Mouse (Mus musculus) stomach, embryonic 16.5 days (tissue): ENCODE data around the gene Apoc1. TPM values are rescaled to one million over a fixed set of nuclear protein-coding genes. Genes with fewer than 3 reads are reported as not detected.

Source experiments
- ATAC-seq: fragments of 200-750 bp; cut with Nextera tagmentation; 2 replicates; pipeline ENCODE4 v1.8.0; 2017; ENCODE audit warnings: moderate number of reproducible peaks, moderate TSS enrichment; ENCODE audit not compliant: insufficient read depth, low FRiP score
- H3K27ac ChIP-seq: fragments of 300-500 bp; sonication (generic); 2 replicates; pipeline ENCODE4 v1.5.1; 2014; ENCODE audit warnings: low read length
- H3K27me3 ChIP-seq: fragments of 300-500 bp; sonication (generic); 2 replicates; pipeline ENCODE4 v1.6.1; 2014; ENCODE audit warnings: low read length, control low read depth, mixed read lengths; ENCODE audit not compliant: control insufficient read depth, insufficient read depth
- H3K36me3 ChIP-seq: fragments of 300-500 bp; sonication (generic); 2 replicates; pipeline ENCODE4 v1.6.1; 2014; ENCODE audit warnings: low read length; ENCODE audit not compliant: control insufficient read depth, insufficient read depth
- H3K4me1 ChIP-seq: fragments of 300-500 bp; sonication (generic); 2 replicates; pipeline ENCODE4 v1.6.1; 2014; ENCODE audit warnings: low read length, control low read depth, mixed read lengths; ENCODE audit not compliant: control insufficient read depth, insufficient read depth
- H3K4me2 ChIP-seq: fragments of 300-500 bp; sonication (generic); 2 replicates; pipeline ENCODE4 v1.6.1; 2014; ENCODE audit warnings: low read depth, low read length, mixed read lengths
- H3K4me3 ChIP-seq: fragments of 300-500 bp; sonication (generic); replicated peaks from 2 replicates; pipeline ENCODE4 v1.5.1; 2014; ENCODE audit warnings: mild to moderate bottlenecking, low read length
- H3K9ac ChIP-seq: fragments of 300-500 bp; sonication (generic); 2 replicates; pipeline ENCODE4 v1.6.1; 2014; ENCODE audit warnings: low read length
- H3K9me3 ChIP-seq: fragments of 300-500 bp; sonication (generic); replicated peaks from 2 replicates; pipeline ENCODE4 v1.6.1; 2016; ENCODE audit warnings: low read length, control low read depth; ENCODE audit not compliant: control insufficient read depth
- WGBS: fragments of 180-500 bp; shearing (Covaris S2); extraction: QIAGEN DNeasy Blood & Tissue Kit; methylation state at CpG from one replicate; pipeline ENCODE4 v1.1.7; 2014; 5-methylcytosine and 5-hydroxymethylcytosine counted together
- polyA plus RNA-seq: library from polyadenylated mRNA; unstranded; fragments of >200 nt; fragmentation: Nextera tagmentation; extraction: Ambion mirVana; gene quantifications from 2 replicates; pipeline ENCODE4 v1.2.1, GENCODE M21; 2015

Apoc1 gene
- polyA plus RNA-seq, 1 experiment from 2014 or later, result 53.4 TPM

DNA sequence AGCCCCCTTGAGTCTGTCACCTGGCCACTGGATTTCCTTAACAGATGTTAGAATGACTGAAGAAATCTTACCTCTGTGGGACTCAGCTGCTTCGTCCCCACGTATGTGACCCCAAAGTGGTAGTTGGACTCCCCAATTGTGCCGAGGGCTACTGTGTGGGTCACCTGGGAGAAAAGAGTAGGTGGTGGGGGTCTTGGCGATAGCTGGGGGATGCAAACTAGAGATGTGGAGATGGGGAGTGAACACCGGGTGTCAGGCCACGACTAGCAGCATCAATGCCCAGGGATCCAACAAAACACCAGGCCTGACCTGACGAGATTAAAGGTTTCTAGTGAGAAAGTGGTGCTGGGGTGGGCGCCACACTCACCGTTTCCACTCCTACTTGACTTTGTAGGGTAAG lies 21.1 kb upstream of the Apoc1 start:
- H3K4me3 ChIP-seq, result no peak overlapping the region
- WGBS, result 89% methylated on average over 9 of the region's 9 CpGs

DNA sequence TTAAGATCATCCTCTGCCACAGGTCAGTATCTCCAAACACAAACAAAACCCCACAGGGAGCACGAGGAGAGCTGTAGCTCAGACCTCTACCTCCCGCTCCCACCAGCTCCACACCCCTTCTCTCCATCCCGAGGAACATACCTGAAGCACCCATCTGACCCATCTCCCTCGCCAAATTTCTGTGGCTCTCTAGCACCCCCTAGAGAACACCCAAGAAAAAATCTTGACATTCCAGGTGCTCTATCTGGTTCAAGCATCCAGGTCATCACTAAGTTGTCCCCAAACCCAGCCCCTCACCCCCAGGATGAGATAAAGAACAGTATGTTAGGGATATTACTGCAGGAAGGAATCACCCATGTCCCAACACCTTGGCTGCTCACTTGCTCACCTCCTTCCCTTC lies 20.7 kb upstream of the Apoc1 start:
- Histone ChIP-seq H3K27me3 (no peaks in the 10 kb centered on the region), H3K4me1 (peaks cover 16% of the 10 kb centered on the region), H3K4me3 (no peak overlapping the region), H3K9me3 (no peaks in the 10 kb centered on the region), H3K36me3 (peaks cover 15% of the 10 kb centered on the region), H3K27ac (no peak overlapping the region), H3K4me2 (no peak overlapping the region), H3K9ac (no peak overlapping the region)
- ATAC-seq, result no peak
- 38% methylated on average over 4 of the region's 4 CpGs for WGBS

More for the DNA sequence above, 21.1 kb upstream of the Apoc1 start:
- no peak overlapping the region for H3K4me2 ChIP-seq
- ATAC-seq, result no peak
- H3K9ac ChIP-seq, result no peak overlapping the region
- peaks cover 16% of the 10 kb centered on the region for H3K4me1 ChIP-seq
- H3K9me3 ChIP-seq, result no peaks in the 10 kb centered on the region
- no peaks in the 10 kb centered on the region for H3K27me3 ChIP-seq
- H3K36me3 ChIP-seq, result peaks cover 12% of the 10 kb centered on the region
- H3K27ac ChIP-seq, result no peak overlapping the region

DNA sequence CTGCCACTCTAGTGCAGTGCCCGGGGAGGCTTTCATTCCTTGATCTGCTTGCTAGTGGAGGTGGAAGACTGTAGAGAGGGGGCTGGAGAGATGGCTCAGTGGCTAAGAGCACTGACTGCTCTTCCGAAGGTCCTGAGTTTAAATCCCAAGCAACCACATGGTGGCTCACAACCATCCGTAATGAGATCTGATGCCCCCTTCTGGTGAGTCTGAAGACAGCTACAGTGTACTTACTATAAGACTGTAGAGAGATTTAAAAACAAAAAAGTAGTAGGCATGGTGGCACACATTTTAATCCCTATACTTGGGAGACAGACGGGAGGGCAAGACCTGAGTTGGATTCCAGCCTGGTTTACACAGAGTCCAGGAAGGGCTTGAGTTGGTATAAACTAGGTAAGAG lies 20.0 kb upstream of the Apoc1 start:
- Histone ChIP-seq H3K4me3 (no peak overlapping the region), H3K9ac (no peak overlapping the region), H3K27me3 (no peaks in the 10 kb centered on the region), H3K27ac (no peak overlapping the region), H3K4me2 (no peak overlapping the region), H3K36me3 (peaks cover 21% of the 10 kb centered on the region), H3K4me1 (peaks cover 16% of the 10 kb centered on the region), H3K9me3 (no peaks in the 10 kb centered on the region)
- no peak for ATAC-seq
- 65% methylated on average over 4 of the region's 4 CpGs for WGBS

DNA sequence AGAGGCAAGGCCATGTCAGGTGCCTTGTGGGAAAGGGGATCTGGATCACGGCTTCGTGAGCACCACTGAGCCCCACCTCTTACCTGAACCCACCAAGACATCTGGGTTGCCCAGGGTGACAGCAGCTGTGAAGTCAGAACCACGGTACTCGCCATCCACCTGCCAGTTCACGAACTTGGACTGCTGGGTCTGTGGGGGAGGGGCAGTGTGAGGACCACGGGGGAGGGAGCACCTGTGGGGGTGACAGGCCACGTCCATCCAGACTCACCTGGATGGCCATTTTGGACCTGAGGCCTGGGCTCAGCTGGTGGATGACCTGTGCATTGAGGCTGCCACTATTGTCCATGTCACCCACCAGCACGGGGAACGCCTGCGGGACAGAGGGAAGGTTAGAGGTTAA lies 18.2 kb upstream of the Apoc1 start:
- peaks cover 7% of the 10 kb centered on the region; the same call in 1 of the 2 replicates for H3K4me1 ChIP-seq
- H3K9ac ChIP-seq, result no peak overlapping the region
- no peaks in the 10 kb centered on the region for H3K9me3 ChIP-seq
- no peak for ATAC-seq
- peaks cover 24% of the 10 kb centered on the region for H3K36me3 ChIP-seq
- no peak overlapping the region for H3K27ac ChIP-seq
- WGBS, result 84% methylated on average over 10 of the region's 10 CpGs
- H3K4me2 ChIP-seq, result no peak overlapping the region
- no peak overlapping the region for H3K4me3 ChIP-seq
- H3K27me3 ChIP-seq, result no peaks in the 10 kb centered on the region

DNA sequence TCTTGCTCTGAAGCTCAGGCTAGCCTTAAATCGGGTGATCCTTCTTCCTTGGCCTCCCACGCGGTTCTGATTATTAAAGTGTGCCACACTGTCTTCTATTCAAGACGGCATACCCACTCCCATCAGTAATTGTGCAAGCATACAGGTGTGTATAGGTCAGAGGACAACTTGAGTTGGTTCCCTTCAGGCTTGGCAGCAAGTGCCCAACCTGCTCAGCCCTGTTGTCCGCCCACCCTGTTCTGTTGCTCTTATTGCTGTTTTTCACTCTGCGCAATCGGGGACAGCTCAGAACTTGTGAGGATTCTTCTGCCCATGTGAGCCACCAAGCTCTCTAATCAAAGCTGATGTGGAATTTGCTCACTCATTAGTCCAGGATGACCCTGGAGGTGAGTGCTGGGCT lies 12.8 kb upstream of the Apoc1 start:
- Histone ChIP-seq H3K36me3 (peaks cover 28% of the 10 kb centered on the region), H3K4me1 (peaks cover 11% of the 10 kb centered on the region), H3K9ac (no peak overlapping the region), H3K27ac (no peak overlapping the region), H3K9me3 (no peaks in the 10 kb centered on the region), H3K4me3 (no peak overlapping the region), H3K27me3 (no peaks in the 10 kb centered on the region), H3K4me2 (no peak overlapping the region)
- no peak for ATAC-seq
- 95% methylated on average over 7 of the region's 7 CpGs for WGBS

DNA sequence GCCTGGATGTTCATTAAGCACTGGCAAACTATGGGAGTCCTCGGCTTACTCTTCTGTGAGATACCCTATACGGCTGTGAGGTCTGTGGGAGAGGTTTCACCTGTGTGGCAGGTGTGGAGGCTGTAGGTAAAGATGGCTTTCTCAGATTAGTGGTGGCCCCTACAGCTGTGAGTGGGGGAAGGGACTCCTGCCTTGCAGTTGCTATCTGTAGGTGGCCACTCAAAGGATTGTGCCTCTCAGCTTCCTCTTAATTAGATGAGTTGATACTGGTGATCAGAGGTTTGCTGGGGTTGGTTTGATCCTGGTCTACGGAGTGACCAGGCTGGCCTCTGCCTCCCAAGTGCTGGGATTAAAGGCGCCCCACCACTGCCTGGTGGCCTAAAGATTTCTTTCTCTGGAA lies 12.0 kb upstream of the Apoc1 start:
- Histone ChIP-seq H3K27ac (no peak overlapping the region), H3K9ac (no peak overlapping the region), H3K4me3 (no peak overlapping the region), H3K36me3 (peaks cover 26% of the 10 kb centered on the region), H3K27me3 (no peaks in the 10 kb centered on the region), H3K4me2 (no peak overlapping the region), H3K9me3 (no peaks in the 10 kb centered on the region), H3K4me1 (peaks cover 15% of the 10 kb centered on the region)
- no peak for ATAC-seq
- WGBS, result 92% methylated on average over 4 of the region's 4 CpGs

DNA sequence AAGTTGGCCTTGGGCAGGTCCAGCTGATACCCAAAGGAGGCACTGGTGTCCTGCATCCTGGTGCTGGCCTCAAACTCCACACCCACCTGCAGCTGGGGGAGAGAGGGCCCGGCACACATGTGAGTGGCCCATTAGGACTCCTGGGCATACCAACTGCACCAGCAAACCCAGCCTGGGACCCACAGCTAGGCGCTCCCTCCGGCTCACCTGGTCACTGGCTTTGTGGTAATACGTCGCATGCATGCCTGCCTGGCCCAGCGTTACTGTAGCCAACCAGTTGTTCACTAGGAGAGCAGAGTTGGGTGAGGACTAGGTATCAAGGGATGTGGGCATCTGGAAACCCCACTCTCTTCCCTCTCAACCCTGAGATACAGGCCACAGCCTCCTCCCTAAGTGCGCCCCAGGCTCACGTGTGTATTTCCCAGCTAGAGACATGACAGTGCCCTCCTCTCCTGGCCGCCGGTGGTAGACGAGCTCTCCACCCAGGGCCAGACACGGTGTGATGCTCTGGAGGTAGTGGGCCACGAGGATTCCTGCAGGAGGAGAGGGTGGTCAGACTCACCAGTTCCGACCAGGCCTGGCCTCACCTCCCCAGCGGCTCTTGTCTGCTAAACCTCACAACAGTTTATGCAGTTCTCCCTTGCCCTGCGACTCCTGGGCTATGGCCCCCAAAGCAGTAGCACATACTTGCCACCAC lies 10.5 kb upstream of the Apoc1 start:
- H3K9me3 ChIP-seq, result no peaks in the 10 kb centered on the region
- no peak for ATAC-seq
- H3K4me1 ChIP-seq, result peaks cover 26% of the 10 kb centered on the region
- H3K4me3 ChIP-seq, result no peak overlapping the region
- H3K27me3 ChIP-seq, result no peaks in the 10 kb centered on the region
- H3K9ac ChIP-seq, result no peak overlapping the region
- H3K36me3 ChIP-seq, result peaks cover 17% of the 10 kb centered on the region
- H3K4me2 ChIP-seq, result no peak overlapping the region
- H3K27ac ChIP-seq, result no peak overlapping the region
- 91% methylated on average over 16 of the region's 16 CpGs for WGBS

DNA sequence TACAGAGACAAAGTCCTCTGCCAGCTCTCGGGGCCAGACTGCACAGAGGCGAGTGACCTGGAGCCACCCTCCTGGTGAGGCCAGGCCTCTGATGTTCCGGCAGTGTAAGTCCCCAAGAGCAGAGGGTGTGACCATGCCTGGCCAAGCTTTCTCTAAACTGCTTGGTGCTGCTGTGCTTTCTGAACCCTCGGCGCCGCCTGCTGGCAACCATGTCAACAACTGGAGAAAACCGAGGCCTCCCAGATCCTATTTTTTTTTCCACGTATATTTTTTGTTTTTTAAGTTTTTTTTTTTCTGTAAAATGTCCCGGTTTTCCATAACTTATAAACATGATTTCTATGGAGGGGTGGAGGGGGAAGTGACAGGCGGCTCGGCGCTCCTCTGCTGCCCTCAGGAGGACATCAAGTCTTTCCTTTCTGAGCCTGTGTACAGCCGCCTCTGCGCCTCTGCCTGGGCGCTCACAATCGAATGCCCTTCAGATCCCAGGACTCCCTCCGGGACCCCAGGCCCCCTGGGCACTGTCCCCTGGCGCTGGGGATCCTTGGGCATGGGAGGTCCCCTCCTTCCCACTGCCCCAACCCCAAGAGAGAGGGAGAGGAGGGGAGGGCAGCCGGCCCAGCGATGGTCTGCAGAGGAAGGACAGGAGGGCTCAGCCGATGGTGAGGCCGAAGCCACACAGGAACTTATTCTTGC lies 8.8 kb upstream of the Apoc1 start:
- H3K4me2 ChIP-seq, result peak overlapping the region; percentile 13; the same call in 1 of the 2 replicates

DNA sequence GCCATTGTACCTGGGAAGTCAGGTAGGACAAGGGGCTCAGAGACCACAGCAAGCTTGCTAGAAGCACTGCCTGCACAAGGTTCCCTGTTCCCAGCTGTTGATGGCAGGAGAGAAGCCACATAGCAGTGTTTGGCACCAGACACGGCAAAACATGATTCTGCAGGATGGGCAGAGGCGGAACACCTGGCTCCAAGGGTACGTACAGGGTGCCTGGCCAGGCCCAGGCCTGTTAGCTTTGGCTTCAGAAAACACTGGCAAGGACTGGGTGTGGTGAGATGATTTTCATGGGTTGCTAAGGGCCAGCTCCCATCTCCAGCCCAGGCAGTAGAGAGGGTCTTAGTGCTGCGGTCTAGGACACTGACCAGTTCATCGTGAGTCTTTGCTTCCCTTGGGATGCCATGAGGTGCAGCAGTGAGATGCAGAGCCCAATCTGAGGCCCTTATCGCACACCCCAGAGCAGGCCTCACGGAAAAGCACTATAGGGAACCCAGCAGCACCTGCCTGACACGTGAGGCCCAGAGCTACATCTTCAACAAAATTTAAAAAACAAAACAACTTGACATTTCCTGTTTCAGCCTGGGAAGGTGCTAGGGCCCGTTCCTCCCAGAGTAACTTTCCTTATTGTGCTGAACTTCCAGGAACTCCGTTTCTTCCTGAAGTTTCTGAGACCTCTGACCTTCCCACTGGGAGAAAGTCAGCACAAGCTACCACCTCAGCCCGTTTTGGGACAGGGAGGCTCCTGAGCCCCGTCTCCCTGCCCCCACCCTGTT lies 8.0 kb upstream of the Apoc1 start:
- Histone ChIP-seq H3K27ac (peak overlapping the region; percentile 48), H3K27me3 (no peaks in the 10 kb centered on the region), H3K4me3 (no peak overlapping the region), H3K9ac (peak overlapping the region; percentile 40), H3K4me1 (peaks cover 26% of the 10 kb centered on the region), H3K9me3 (no peaks in the 10 kb centered on the region), H3K4me2 (peak overlapping the region; percentile 13; the same call in 1 of the 2 replicates), H3K36me3 (peaks cover 8% of the 10 kb centered on the region; the same call in 1 of the 2 replicates)
- ATAC-seq, result no peak
- WGBS, result 53% methylated on average over 12 of the region's 12 CpGs

More for the DNA sequence above, 8.8 kb upstream of the Apoc1 start:
- H3K27me3 ChIP-seq, result no peaks in the 10 kb centered on the region
- H3K4me3 ChIP-seq, result no peak overlapping the region
- H3K27ac ChIP-seq, result peak overlapping the region; percentile 64
- peak overlapping the region; percentile 47 for H3K9ac ChIP-seq
- no peaks in the 10 kb centered on the region for H3K9me3 ChIP-seq
- peaks cover 26% of the 10 kb centered on the region for H3K4me1 ChIP-seq
- H3K36me3 ChIP-seq, result peaks cover 8% of the 10 kb centered on the region; the same call in 1 of the 2 replicates
- WGBS, result 26% methylated on average over 21 of the region's 22 CpGs
- ATAC-seq, result peak; percentile 82
